Mouse (Mus musculus) embryonic facial prominence, embryonic 15.5 days (tissue): ENCODE data around the gene Olfr1013. TPM values are rescaled to one million over a fixed set of nuclear protein-coding genes. Genes with fewer than 3 reads are reported as not detected.

Source experiments
- ATAC-seq: fragments of 200-750 bp; cut with Nextera tagmentation; 2 replicates; pipeline ENCODE4 v1.8.0; 2017; ENCODE audit warnings: low read depth, moderate TSS enrichment; ENCODE audit not compliant: insufficient number of reproducible peaks, low FRiP score, low TSS enrichment
- H3K27ac ChIP-seq: fragments of 300-500 bp; sonication (generic); replicated peaks from 2 replicates; pipeline ENCODE4 v1.5.1; 2015; ENCODE audit warnings: mild to moderate bottlenecking, inconsistent platforms
- H3K27me3 ChIP-seq: fragments of 300-500 bp; sonication (generic); 2 replicates; pipeline ENCODE4 v1.6.1; 2015; ENCODE audit warnings: inconsistent platforms
- H3K36me3 ChIP-seq: fragments of 300-500 bp; sonication (generic); 2 replicates; pipeline ENCODE4 v1.6.1; 2015; ENCODE audit warnings: mild to moderate bottlenecking, inconsistent platforms
- H3K4me1 ChIP-seq: fragments of 300-500 bp; sonication (generic); 2 replicates; pipeline ENCODE4 v1.6.1; 2015; ENCODE audit warnings: inconsistent platforms
- H3K4me2 ChIP-seq: fragments of 300-500 bp; sonication (generic); replicated peaks from 2 replicates; pipeline ENCODE4 v1.6.1; 2015; ENCODE audit warnings: mild to moderate bottlenecking, inconsistent platforms
- H3K4me3 ChIP-seq: fragments of 300-500 bp; sonication (generic); replicated peaks from 2 replicates; pipeline ENCODE4 v1.5.1; 2015; ENCODE audit warnings: mild to moderate bottlenecking, inconsistent platforms
- H3K9ac ChIP-seq: fragments of 300-500 bp; sonication (generic); 2 replicates; pipeline ENCODE4 v1.6.1; 2015; ENCODE audit warnings: inconsistent platforms
- H3K9me3 ChIP-seq: fragments of 300-500 bp; sonication (generic); replicated peaks from 2 replicates; pipeline ENCODE4 v1.6.1; 2016; ENCODE audit warnings: inconsistent platforms
- WGBS: fragments of 180-500 bp; shearing (Covaris S2); methylation state at CpG from one replicate; pipeline ENCODE4 v1.1.7; 2015; 5-methylcytosine and 5-hydroxymethylcytosine counted together
- polyA plus RNA-seq: library from polyadenylated mRNA; unstranded; fragments of >200 nt; fragmentation: Nextera tagmentation; extraction: Ambion mirVana; gene quantifications from 2 replicates; pipeline ENCODE4 v1.2.1, GENCODE M21; 2015

Olfr1013 gene
- 0.12 TPM in 1 of 2 replicates, not detected in the other for polyA plus RNA-seq

GRCm38 (mm10) chr2:85766798-85767197 is at the start of gene Olfr1013:
Gene Olfr1013, plus strand, starts transcription at chr2:85767098.
- no peaks in the 10 kb centered on the region for H3K9me3 ChIP-seq
- no peak within 1 kb of the TSS for H3K27ac ChIP-seq
- no peaks in the 10 kb centered on the region for H3K36me3 ChIP-seq
- no peak for ATAC-seq
- no peaks in the 10 kb centered on the region for H3K27me3 ChIP-seq
- no peaks in the 10 kb centered on the region for H3K4me1 ChIP-seq
- H3K4me2 ChIP-seq = no peak within 1 kb of the TSS
- no peak within 1 kb of the TSS for H3K4me3 ChIP-seq
- no peak within 1 kb of the TSS for H3K9ac ChIP-seq

DNA sequence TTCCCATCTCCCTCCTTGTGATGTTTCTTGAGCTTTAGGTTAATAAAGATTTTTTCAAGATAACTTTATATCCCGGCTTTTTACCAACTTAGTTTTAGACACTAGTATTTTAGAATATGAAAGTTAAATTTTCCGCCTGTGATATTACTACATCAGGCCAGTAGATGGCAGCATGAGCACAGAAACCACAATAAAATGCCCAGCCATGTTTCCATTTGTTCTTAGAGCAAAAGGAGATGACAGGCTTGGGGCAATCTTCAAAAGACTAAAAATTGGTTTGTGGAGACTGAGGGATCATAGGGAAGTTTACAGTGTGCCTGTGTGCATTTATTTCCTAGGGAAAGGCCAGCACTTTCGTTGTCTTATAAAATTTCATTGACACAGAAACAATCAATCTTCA is 41.1 kb upstream of the Olfr1013 start:
- 16% methylated on average over 3 of the region's 3 CpGs for WGBS
- Histone ChIP-seq H3K27me3 (no peaks in the 10 kb centered on the region), H3K4me1 (no peaks in the 10 kb centered on the region), H3K4me2 (no peak overlapping the region), H3K36me3 (no peaks in the 10 kb centered on the region), H3K27ac (no peak overlapping the region), H3K4me3 (no peak overlapping the region), H3K9ac (no peak overlapping the region), H3K9me3 (no peaks in the 10 kb centered on the region)
- no peak for ATAC-seq

- H3K4me2 ChIP-seq = no peak overlapping the region
- H3K27me3 ChIP-seq = no peaks in the 10 kb centered on the region
- WGBS = 74% methylated on average over 4 of the region's 4 CpGs
- no peaks in the 10 kb centered on the region for H3K9me3 ChIP-seq
- H3K27ac ChIP-seq = no peak overlapping the region
- no peaks in the 10 kb centered on the region for H3K4me1 ChIP-seq
- H3K9ac ChIP-seq = no peak overlapping the region
- H3K4me3 ChIP-seq = no peak overlapping the region
- ATAC-seq = no peak
- no peaks in the 10 kb centered on the region for H3K36me3 ChIP-seq
Measured at GRCm38 (mm10) chr2:85753822-85754221, 13.1 kb upstream of the Olfr1013 start.

- no peak for ATAC-seq
- no peak within 1 kb of the TSS for H3K4me3 ChIP-seq
- H3K4me2 ChIP-seq = no peak within 1 kb of the TSS
- H3K9me3 ChIP-seq = no peaks in the 10 kb centered on the region
- no peak within 1 kb of the TSS for H3K27ac ChIP-seq
- no peaks in the 10 kb centered on the region for H3K4me1 ChIP-seq
- H3K9ac ChIP-seq = no peak within 1 kb of the TSS
- no peaks in the 10 kb centered on the region for H3K36me3 ChIP-seq
- WGBS = 71% methylated on average over 1 of the region's 1 CpGs
- H3K27me3 ChIP-seq = no peaks in the 10 kb centered on the region
Measured at GRCm38 (mm10) chr2:85762666-85763065, 4.2 kb upstream of the Olfr1013 start, which contains the start of gene Olfr1012. Gene Olfr1012, minus strand, starts transcription at chr2:85762766.

GRCm38 (mm10) chr2:85772413-85772812 is 5.5 kb downstream of the Olfr1013 start, which contains the start of gene Olfr1014:
Gene Olfr1014, plus strand, starts transcription at chr2:85772713.
- no peaks in the 10 kb centered on the region for H3K9me3 ChIP-seq
- no peak for ATAC-seq
- H3K4me2 ChIP-seq = no peak within 1 kb of the TSS

GRCm38 (mm10) chr2:85781717-85782116 is 14.8 kb downstream of the Olfr1013 start, which contains the start of gene Olfr1015:
Gene Olfr1015, plus strand, starts transcription at chr2:85782017.
- H3K9ac ChIP-seq = no peak within 1 kb of the TSS
- H3K27ac ChIP-seq = no peak within 1 kb of the TSS
- H3K36me3 ChIP-seq = no peaks in the 10 kb centered on the region
- no peak for ATAC-seq
- H3K27me3 ChIP-seq = no peaks in the 10 kb centered on the region
- no peak within 1 kb of the TSS for H3K4me2 ChIP-seq
- no peaks in the 10 kb centered on the region for H3K4me1 ChIP-seq
- no peaks in the 10 kb centered on the region for H3K9me3 ChIP-seq
- no peak within 1 kb of the TSS for H3K4me3 ChIP-seq

More at GRCm38 (mm10) chr2:85772413-85772812, 5.5 kb downstream of the Olfr1013 start, which contains the start of gene Olfr1014:
- no peak within 1 kb of the TSS for H3K9ac ChIP-seq
- H3K36me3 ChIP-seq = no peaks in the 10 kb centered on the region
- H3K27me3 ChIP-seq = no peaks in the 10 kb centered on the region
- no peak within 1 kb of the TSS for H3K4me3 ChIP-seq
- no peaks in the 10 kb centered on the region for H3K4me1 ChIP-seq
- H3K27ac ChIP-seq = no peak within 1 kb of the TSS

DNA sequence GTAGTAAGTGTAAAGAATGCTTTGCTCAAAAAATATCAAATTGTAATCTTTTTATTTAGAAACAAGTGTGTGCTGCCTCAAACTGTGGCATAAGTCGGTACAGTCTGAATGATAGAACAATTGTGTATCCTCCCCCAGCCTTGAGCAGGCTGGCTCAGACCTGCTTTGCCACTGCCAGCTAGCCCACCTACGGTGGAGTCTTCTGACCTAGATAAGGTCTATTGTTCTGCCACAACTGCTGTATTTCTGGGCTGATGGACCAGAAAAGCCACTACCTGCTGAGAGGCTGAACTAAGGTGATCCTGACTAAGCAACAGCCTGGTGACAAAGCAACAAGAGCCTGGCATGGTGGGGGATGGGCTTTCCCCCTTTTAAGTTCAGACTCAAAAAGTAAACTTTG is 25.4 kb downstream of the Olfr1013 start:
- 43% methylated on average over 2 of the region's 2 CpGs for WGBS
- Histone ChIP-seq H3K4me3 (no peak overlapping the region), H3K4me2 (no peak overlapping the region), H3K36me3 (no peaks in the 10 kb centered on the region), H3K4me1 (no peaks in the 10 kb centered on the region), H3K27ac (no peak overlapping the region), H3K27me3 (no peaks in the 10 kb centered on the region), H3K9me3 (no peaks in the 10 kb centered on the region), H3K9ac (no peak overlapping the region)
- ATAC-seq = no peak

DNA sequence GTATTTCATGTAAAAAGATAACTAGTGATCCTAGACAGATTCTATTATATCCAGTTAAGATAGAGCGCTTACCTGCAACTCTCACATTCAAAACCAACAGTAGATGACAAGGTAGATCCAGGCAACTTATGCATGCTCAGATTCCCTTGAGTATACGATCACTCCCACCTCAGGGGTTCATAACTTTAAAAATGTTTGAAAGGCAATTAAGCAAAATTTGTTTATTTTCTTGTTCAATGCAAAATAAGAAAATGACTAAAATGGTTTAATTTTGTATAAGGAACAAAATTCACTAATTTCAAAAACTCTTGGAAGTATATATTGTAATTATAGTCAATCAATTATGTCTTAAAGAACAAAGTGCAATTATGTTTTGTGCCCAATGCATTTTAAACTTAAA is 35.5 kb downstream of the Olfr1013 start, which contains the start of gene Olfr1016:
TSS of gene Olfr1016 (minus strand) at position 101 of the 400 bp plus-strand sequence.
- no peak within 1 kb of the TSS for H3K9ac ChIP-seq
- WGBS = 89% methylated on average over 2 of the region's 2 CpGs
- no peak for ATAC-seq
- H3K4me1 ChIP-seq = no peaks in the 10 kb centered on the region
- no peaks in the 10 kb centered on the region for H3K27me3 ChIP-seq
- H3K9me3 ChIP-seq = no peaks in the 10 kb centered on the region
- H3K4me3 ChIP-seq = no peak within 1 kb of the TSS
- no peaks in the 10 kb centered on the region for H3K36me3 ChIP-seq
- no peak within 1 kb of the TSS for H3K4me2 ChIP-seq
- no peak within 1 kb of the TSS for H3K27ac ChIP-seq

- Histone ChIP-seq H3K9me3 (no peaks in the 10 kb centered on the region), H3K27ac (no peak overlapping the region), H3K4me3 (no peak overlapping the region), H3K4me1 (no peaks in the 10 kb centered on the region), H3K27me3 (no peaks in the 10 kb centered on the region), H3K36me3 (no peaks in the 10 kb centered on the region), H3K4me2 (no peak overlapping the region), H3K9ac (no peak overlapping the region)
- ATAC-seq = no peak
- WGBS = 46% methylated on average over 4 of the region's 4 CpGs
Measured at GRCm38 (mm10) chr2:85804501-85804900, 37.6 kb downstream of the Olfr1013 start.

GRCm38 (mm10) chr2:85818179-85818578 is 51.3 kb downstream of the Olfr1013 start, which contains the start of gene Olfr1018:
Gene Olfr1018, plus strand, starts transcription at chr2:85818479.
- no peak within 1 kb of the TSS for H3K4me2 ChIP-seq
- no peaks in the 10 kb centered on the region for H3K36me3 ChIP-seq
- H3K4me3 ChIP-seq = no peak within 1 kb of the TSS
- no peaks in the 10 kb centered on the region for H3K4me1 ChIP-seq
- no peak within 1 kb of the TSS for H3K27ac ChIP-seq
- no peak within 1 kb of the TSS for H3K9ac ChIP-seq
- H3K9me3 ChIP-seq = no peaks in the 10 kb centered on the region
- ATAC-seq = no peak
- H3K27me3 ChIP-seq = no peaks in the 10 kb centered on the region
